Mouse (Mus musculus) hindbrain, embryonic 16.5 days (tissue): ENCODE results near the gene Natd1. TPM values are rescaled to one million over a fixed set of nuclear protein-coding genes. Genes with fewer than 3 reads are reported as not detected.

Experiments used
- ATAC-seq: fragments of 200-750 bp; cut with Nextera tagmentation; 2 replicates; pipeline ENCODE4 v1.8.0; 2017; ENCODE audit warnings: moderate TSS enrichment, moderate library complexity
- H3K27ac ChIP-seq: fragments of 300-500 bp; sonication (generic); 2 replicates; pipeline ENCODE4 v1.5.1; 2014; ENCODE audit warnings: low read depth, mild to moderate bottlenecking, control low read depth, low read length, moderate library complexity
- H3K27me3 ChIP-seq: fragments of 300-500 bp; sonication (generic); replicated peaks from 2 replicates; pipeline ENCODE4 v1.6.1; 2014; ENCODE audit warnings: low read length; ENCODE audit not compliant: control insufficient read depth, insufficient read depth
- H3K36me3 ChIP-seq: fragments of 300-500 bp; sonication (generic); 2 replicates; pipeline ENCODE4 v1.6.1; 2014; ENCODE audit warnings: mild to moderate bottlenecking, low read length, moderate library complexity, mixed read lengths; ENCODE audit not compliant: control insufficient read depth, insufficient read depth
- H3K4me1 ChIP-seq: fragments of 300-500 bp; sonication (generic); 2 replicates; pipeline ENCODE4 v1.6.1; 2014; ENCODE audit warnings: low read depth, low read length; ENCODE audit not compliant: control insufficient read depth, insufficient read depth
- H3K4me2 ChIP-seq: fragments of 300-500 bp; sonication (generic); 2 replicates; pipeline ENCODE4 v1.6.1; 2014; ENCODE audit warnings: mild to moderate bottlenecking, low read length, control low read depth, moderate library complexity
- H3K4me3 ChIP-seq: fragments of 300-500 bp; sonication (generic); 2 replicates; pipeline ENCODE4 v1.5.1; 2014; ENCODE audit warnings: mild to moderate bottlenecking, low read length, control low read depth, moderate library complexity
- H3K9ac ChIP-seq: fragments of 300-500 bp; sonication (generic); 2 replicates; pipeline ENCODE4 v1.6.1; 2014; ENCODE audit warnings: low read depth, mild to moderate bottlenecking, control low read depth, low read length, moderate library complexity
- H3K9me3 ChIP-seq: fragments of 300-500 bp; sonication (generic); 2 replicates; pipeline ENCODE4 v1.6.1; 2014; ENCODE audit warnings: mild to moderate bottlenecking, low read length, moderate library complexity; ENCODE audit not compliant: control insufficient read depth
- WGBS: fragments of 180-500 bp; shearing (Covaris S2); extraction: QIAGEN DNeasy Blood & Tissue Kit; methylation state at CpG from one replicate; pipeline ENCODE4 v1.1.7; 2014; 5-methylcytosine and 5-hydroxymethylcytosine counted together
- polyA plus RNA-seq: library from polyadenylated mRNA; unstranded; fragments of >200 nt; fragmentation: Nextera tagmentation; extraction: Ambion mirVana; gene quantifications from 2 replicates; pipeline ENCODE4 v1.2.1, GENCODE M21; 2015

Natd1 gene
- polyA plus RNA-seq, 1 experiment from 2014 or later = 24.5 TPM

- WGBS = 88% methylated on average over 2 of the region's 2 CpGs
- H3K4me1 ChIP-seq = peaks cover 23% of the 10 kb centered on the region
- no peaks in the 10 kb centered on the region for H3K9me3 ChIP-seq
- no peak overlapping the region for H3K4me2 ChIP-seq
- H3K9ac ChIP-seq = no peak overlapping the region
- H3K27me3 ChIP-seq = no peaks in the 10 kb centered on the region
- no peak for ATAC-seq
- H3K27ac ChIP-seq = no peak overlapping the region
- no peaks in the 10 kb centered on the region for H3K36me3 ChIP-seq
- no peak overlapping the region for H3K4me3 ChIP-seq
Measured at GRCm38 (mm10) chr11:60934795-60935194, 20.2 kb upstream of the Natd1 start.

DNA sequence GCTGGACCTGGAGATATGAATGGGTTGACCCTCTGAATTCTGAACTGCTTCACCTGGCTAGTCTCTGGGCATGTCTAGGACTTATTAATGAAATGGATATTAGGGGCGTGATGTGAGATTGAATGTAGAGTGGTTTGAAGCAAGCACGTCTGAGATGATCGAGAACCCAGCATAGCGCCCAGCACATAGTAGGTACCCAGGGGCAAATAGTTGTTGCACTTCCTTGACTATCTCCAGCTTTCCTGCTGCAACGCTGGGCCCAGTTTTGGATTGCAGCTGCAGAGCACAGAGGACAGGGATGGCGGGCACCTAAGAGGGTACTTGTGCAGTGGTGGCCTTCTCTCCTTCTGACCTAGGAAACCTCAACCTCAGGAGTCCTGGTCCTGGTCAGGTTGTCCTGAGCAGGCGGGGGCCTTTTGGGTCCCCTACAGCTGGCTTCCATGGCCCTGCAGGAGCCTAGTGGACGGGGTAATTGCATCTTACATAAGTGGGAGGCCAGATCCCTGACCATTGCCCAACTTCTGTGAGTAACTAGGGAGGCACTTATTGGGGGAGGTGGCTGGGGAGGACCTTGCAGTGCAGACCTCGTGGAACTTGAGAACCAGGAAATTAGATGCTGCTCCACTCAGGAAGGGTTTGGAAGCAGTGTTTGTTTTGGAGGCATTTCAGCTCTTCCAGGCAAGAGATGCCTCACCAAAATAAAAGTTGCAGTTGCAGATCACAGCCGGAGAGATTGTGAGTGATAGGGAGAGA lies 18.8 kb upstream of the Natd1 start:
- H3K4me3 ChIP-seq = peak overlapping the region; percentile 82
- H3K4me1 ChIP-seq = peaks cover 23% of the 10 kb centered on the region
- peak overlapping the region; percentile 28; the same call in 1 of the 2 replicates for H3K9ac ChIP-seq
- no peaks in the 10 kb centered on the region for H3K9me3 ChIP-seq
- no peak for ATAC-seq
- H3K4me2 ChIP-seq = peak overlapping the region; percentile 76
- H3K27ac ChIP-seq = no peak overlapping the region
- no peaks in the 10 kb centered on the region for H3K27me3 ChIP-seq
- WGBS = 84% methylated on average over 10 of the region's 10 CpGs
- H3K36me3 ChIP-seq = no peaks in the 10 kb centered on the region

DNA sequence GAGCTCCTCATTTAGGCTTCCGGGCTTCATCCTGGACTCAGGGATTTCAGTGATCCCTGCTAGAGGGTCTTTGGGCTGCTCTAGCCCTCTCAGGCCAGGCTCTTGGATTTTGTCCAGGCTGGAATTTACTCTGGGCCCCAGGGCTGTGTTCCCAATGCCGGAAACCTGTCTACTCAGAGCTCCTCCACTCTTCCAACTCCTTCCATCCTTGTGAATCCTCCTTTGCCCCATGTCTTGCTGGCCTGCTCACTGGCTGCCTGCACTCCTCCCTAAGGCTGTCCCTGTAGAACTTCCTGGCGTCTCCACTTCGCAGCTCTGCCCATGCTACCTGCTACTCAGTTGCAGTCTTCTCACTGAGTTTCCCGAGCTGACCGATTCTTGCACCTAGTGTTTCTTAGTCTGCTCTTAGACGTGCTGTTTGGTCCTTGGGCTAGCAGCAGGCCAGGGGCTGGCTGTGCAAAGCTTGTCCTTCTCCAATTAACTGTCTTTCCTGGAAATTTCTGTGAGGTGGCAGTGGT lies 18.0 kb upstream of the Natd1 start:
- no peaks in the 10 kb centered on the region for H3K27me3 ChIP-seq
- peak overlapping the region; percentile 82 for H3K4me3 ChIP-seq
- ATAC-seq = no peak; the same call in 1 of the 2 replicates
- 8% methylated on average over 7 of the region's 7 CpGs for WGBS
- peak overlapping the region; percentile 76 for H3K4me2 ChIP-seq
- no peaks in the 10 kb centered on the region for H3K9me3 ChIP-seq
- peaks cover 24% of the 10 kb centered on the region for H3K4me1 ChIP-seq
- peak overlapping the region; percentile 73; the same call in 1 of the 2 replicates for H3K27ac ChIP-seq
- peak overlapping the region; percentile 85 for H3K9ac ChIP-seq
- no peaks in the 10 kb centered on the region for H3K36me3 ChIP-seq

DNA sequence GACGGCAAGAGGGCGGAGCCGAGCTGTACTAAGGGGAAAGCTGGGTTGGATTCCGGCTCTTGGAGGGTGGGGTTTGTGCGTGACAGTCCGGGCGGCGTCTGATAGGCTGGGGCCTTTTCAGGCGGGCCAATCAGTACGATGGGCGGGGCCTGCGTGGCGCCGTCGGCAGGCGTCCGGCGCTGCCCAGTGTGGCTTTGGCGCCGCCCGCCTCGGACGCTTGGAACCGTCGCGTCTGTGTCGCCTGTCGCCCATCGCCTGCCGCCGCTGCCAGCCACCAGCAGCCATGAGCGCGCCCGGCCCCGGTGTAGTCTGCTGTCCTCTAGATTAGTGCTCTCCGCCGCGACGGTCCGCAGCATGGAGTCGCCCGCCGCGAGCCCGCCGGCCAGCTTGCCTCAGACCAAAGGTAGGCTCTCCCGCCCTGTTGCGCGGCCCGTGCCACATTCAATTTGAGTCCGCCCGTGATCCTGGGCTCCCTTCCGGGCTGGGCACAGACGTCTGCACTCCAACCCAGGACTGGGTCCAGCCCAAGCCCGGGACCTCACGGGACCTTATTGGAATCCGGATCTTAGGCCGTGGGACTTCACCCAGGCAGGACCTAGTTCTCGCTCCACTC lies 17.4 kb upstream of the Natd1 start, which contains the start of gene Map2k3:
Gene Map2k3, plus strand, starts transcription at position 165 of the 613 bp plus-strand sequence.
- peak within 1 kb of the TSS; percentile 82 for H3K4me3 ChIP-seq
- H3K27me3 ChIP-seq = no peaks in the 10 kb centered on the region
- peak within 1 kb of the TSS; percentile 73; the same call in 1 of the 2 replicates for H3K27ac ChIP-seq
- H3K36me3 ChIP-seq = no peaks in the 10 kb centered on the region
- H3K4me2 ChIP-seq = peak within 1 kb of the TSS; percentile 76
- ATAC-seq = peak; percentile 95
- H3K9ac ChIP-seq = peak within 1 kb of the TSS; percentile 85
- peaks cover 26% of the 10 kb centered on the region for H3K4me1 ChIP-seq
- WGBS = 0% methylated on average over 55 of the region's 59 CpGs
- H3K9me3 ChIP-seq = no peaks in the 10 kb centered on the region

DNA sequence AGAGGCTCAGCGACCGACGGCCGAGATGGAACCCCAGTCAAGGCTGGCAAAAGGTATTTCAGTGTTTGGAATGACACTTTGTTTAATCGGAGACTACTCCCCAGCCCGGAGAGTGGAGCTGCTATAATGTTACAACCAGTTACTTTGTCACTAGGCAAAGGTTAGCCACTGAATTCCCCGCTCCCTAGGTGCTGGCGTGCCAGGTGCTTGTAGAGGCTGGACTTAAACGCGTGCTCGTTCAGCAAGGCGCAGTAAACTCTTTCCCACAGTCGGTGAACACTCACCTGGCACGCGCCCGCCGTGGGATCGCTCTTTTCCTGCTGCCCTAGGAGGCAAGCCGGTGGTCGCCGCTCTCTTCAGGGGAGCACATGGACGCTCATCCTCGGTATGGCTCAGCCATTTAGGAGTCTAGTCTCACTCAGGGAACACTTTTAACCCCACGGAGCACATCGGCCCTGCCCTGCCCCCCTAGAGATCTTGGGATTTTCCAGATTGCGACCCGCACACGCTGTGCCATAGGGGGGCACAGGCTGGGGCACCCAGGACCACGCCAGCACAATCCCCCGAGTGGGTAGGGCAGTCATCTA lies 16.8 kb upstream of the Natd1 start:
- no peaks in the 10 kb centered on the region for H3K9me3 ChIP-seq
- no peaks in the 10 kb centered on the region for H3K27me3 ChIP-seq
- H3K4me2 ChIP-seq = peak overlapping the region; percentile 76
- peak overlapping the region; percentile 49; the same call in 1 of the 2 replicates for H3K27ac ChIP-seq
- H3K9ac ChIP-seq = peak overlapping the region; percentile 85
- H3K4me3 ChIP-seq = peak overlapping the region; percentile 82
- 3% methylated on average over 30 of the region's 30 CpGs for WGBS
- H3K4me1 ChIP-seq = peaks cover 26% of the 10 kb centered on the region
- no peaks in the 10 kb centered on the region for H3K36me3 ChIP-seq
- no peak for ATAC-seq

GRCm38 (mm10) chr11:60930724-60931281 lies 16.3 kb upstream of the Natd1 start:
- no peaks in the 10 kb centered on the region for H3K9me3 ChIP-seq
- H3K27me3 ChIP-seq = no peaks in the 10 kb centered on the region
- ATAC-seq = no peak
- peak overlapping the region; percentile 76 for H3K4me2 ChIP-seq
- peaks cover 26% of the 10 kb centered on the region for H3K4me1 ChIP-seq
- H3K4me3 ChIP-seq = peak overlapping the region; percentile 82
- 27% methylated on average over 7 of the region's 7 CpGs for WGBS
- H3K36me3 ChIP-seq = no peaks in the 10 kb centered on the region
- H3K27ac ChIP-seq = no peak overlapping the region
- peak overlapping the region; percentile 85; the same call in 1 of the 2 replicates for H3K9ac ChIP-seq

GRCm38 (mm10) chr11:60927264-60927663 lies 12.7 kb upstream of the Natd1 start:
- 0% methylated on average over 9 of the region's 9 CpGs for WGBS
- no peaks in the 10 kb centered on the region for H3K27me3 ChIP-seq
- H3K4me2 ChIP-seq = peak overlapping the region; percentile 57
- H3K9me3 ChIP-seq = no peaks in the 10 kb centered on the region
- ATAC-seq = peak; percentile 87
- H3K4me3 ChIP-seq = peak overlapping the region; percentile 24
- peaks cover 10% of the 10 kb centered on the region for H3K4me1 ChIP-seq
- H3K9ac ChIP-seq = no peak overlapping the region
- no peak overlapping the region for H3K27ac ChIP-seq
- no peaks in the 10 kb centered on the region for H3K36me3 ChIP-seq

DNA sequence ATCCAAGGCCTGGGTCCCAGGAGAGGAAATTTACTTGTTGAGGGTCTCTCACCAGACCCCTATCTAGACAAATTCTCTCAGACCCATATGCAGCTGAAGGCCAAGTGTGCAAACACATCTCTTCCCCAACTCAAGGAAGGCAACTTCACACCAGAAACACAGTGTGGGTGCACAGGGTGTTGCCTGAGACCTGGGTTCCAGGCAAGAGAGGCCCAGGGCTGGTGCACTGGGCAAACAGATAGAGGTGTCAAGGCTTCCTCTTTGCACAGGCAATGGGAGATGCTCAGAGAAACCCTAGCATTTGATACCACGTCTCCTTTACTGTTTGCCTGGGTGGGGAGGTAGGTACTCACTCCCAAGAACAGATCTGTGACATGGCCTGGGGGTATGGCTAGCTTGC lies 10.4 kb upstream of the Natd1 start:
- peaks cover 3% of the 10 kb centered on the region; the same call in 1 of the 2 replicates for H3K4me1 ChIP-seq
- H3K9ac ChIP-seq = no peak overlapping the region
- H3K27me3 ChIP-seq = no peaks in the 10 kb centered on the region
- no peak for ATAC-seq
- H3K9me3 ChIP-seq = no peaks in the 10 kb centered on the region
- no peak overlapping the region for H3K4me2 ChIP-seq
- no peak overlapping the region for H3K4me3 ChIP-seq
- 75% methylated on average over 1 of the region's 1 CpGs for WGBS
- no peak overlapping the region for H3K27ac ChIP-seq
- H3K36me3 ChIP-seq = no peaks in the 10 kb centered on the region
